8 mouse cellular contexts compared by ENCODE assay signal in genomic region chr3:135439651-135440050, GRCm38 (mm10). TPM values are rescaled to one million over a fixed set of nuclear protein-coding genes. Genes with fewer than 3 reads are reported as not detected.
A peak's percentile ranks its signal among the peaks of the same experiment; 100 is the strongest.
DNase-seq lines count a peak whose midpoint lies in the region; ATAC-seq and TF ChIP-seq lines count a peak whose summit lies in the region.

No protein-coding gene starts in this region.

- H3K36me3 ChIP-seq in embryonic facial prominence, embryonic 10.5 days (replicated peaks) = peaks cover 46% of the 10 kb centered on the region
- H3K36me3 ChIP-seq in hindbrain, embryonic 16.5 days (ENCODE audit: control insufficient read depth, insufficient read depth, low read length) = no peaks in the 10 kb centered on the region
- H3K36me3 ChIP-seq in midbrain, postnatal 0 days (ENCODE audit: insufficient read depth, low read length) = no peaks in the 10 kb centered on the region; the same call in 1 of the 2 replicates

- DNase-seq in layer of hippocampus, adult 2 months (ENCODE audit: low spot score in 2 of 2) = no peak
- no peak for DNase-seq in layer of hippocampus, postnatal 25 days (ENCODE audit: extremely low spot score in 1 of 2, low spot score in 1 of 2)
- no peak for DNase-seq in embryonic facial prominence, embryonic 10.5 days (ENCODE audit: low spot score)
- DNase-seq in midbrain, postnatal 0 days (ENCODE audit: low spot score) = no peak
- DNase-seq in right cerebral cortex, postnatal 36 days (ENCODE audit: low spot score in 2 of 2) = no peak
- no peak for DNase-seq in ovary, adult 18-20 months (ENCODE audit: low spot score)
- DNase-seq in gastrocnemius, postnatal 4 days (ENCODE audit: low spot score in 2 of 2) = no peak

- peak overlapping the region; percentile 99 for H3K27ac ChIP-seq in layer of hippocampus, adult 2 months
- peak overlapping the region; percentile 100 for H3K27ac ChIP-seq in embryonic facial prominence, embryonic 10.5 days (replicated peaks)
- peak overlapping the region; percentile 100 for H3K27ac ChIP-seq in hindbrain, embryonic 16.5 days (ENCODE audit: low read depth, low read length)
- H3K27ac ChIP-seq in midbrain, postnatal 0 days (ENCODE audit: low read depth, low read length) = peak overlapping the region; percentile 100

- peaks cover 23% of the 10 kb centered on the region for H3K4me1 ChIP-seq in embryonic facial prominence, embryonic 10.5 days
- H3K4me1 ChIP-seq in hindbrain, embryonic 16.5 days (ENCODE audit: control insufficient read depth, insufficient read depth, low read depth, low read length) = peaks cover 30% of the 10 kb centered on the region
- no peaks in the 10 kb centered on the region; the same call in none of the 2 replicates for H3K4me1 ChIP-seq in midbrain, postnatal 0 days (ENCODE audit: insufficient read depth, low read length)

- H3K4me2 ChIP-seq in hindbrain, embryonic 16.5 days (ENCODE audit: low read length) = peak overlapping the region; percentile 98
- H3K4me2 ChIP-seq in midbrain, postnatal 0 days (ENCODE audit: low read depth, low read length, poor library complexity, severe bottlenecking) = peak overlapping the region; percentile 67

- peak overlapping the region; percentile 99 for H3K9ac ChIP-seq in hindbrain, embryonic 16.5 days (ENCODE audit: low read depth, low read length)
- peak overlapping the region; percentile 95 for H3K9ac ChIP-seq in midbrain, postnatal 0 days (replicated peaks; ENCODE audit: low read length, poor library complexity, severe bottlenecking)

- no peaks in the 10 kb centered on the region for H3K27me3 ChIP-seq in embryonic facial prominence, embryonic 10.5 days (replicated peaks; ENCODE audit: low read depth, poor library complexity, severe bottlenecking)
- no peaks in the 10 kb centered on the region for H3K27me3 ChIP-seq in hindbrain, embryonic 16.5 days (replicated peaks; ENCODE audit: control insufficient read depth, insufficient read depth, low read length)
- no peaks in the 10 kb centered on the region for H3K27me3 ChIP-seq in midbrain, postnatal 0 days (ENCODE audit: insufficient read depth, low read length)

- TF ChIP-seq CTCF in layer of hippocampus, adult 2 months (conservative IDR thresholded peaks at IDR 0.05) = no peak
- TF ChIP-seq CTCF in midbrain, postnatal 0 days (IDR thresholded peaks at IDR 0.05) = no peak

- ATAC-seq in hindbrain, embryonic 16.5 days = no peak
- ATAC-seq in midbrain, postnatal 0 days (ENCODE audit: low FRiP score) = no peak

- peak overlapping the region; percentile 94 for H3K4me3 ChIP-seq in layer of hippocampus, adult 2 months
- H3K4me3 ChIP-seq in embryonic facial prominence, embryonic 10.5 days = peak overlapping the region; percentile 81
- H3K4me3 ChIP-seq in hindbrain, embryonic 16.5 days (ENCODE audit: low read length) = peak overlapping the region; percentile 85
- H3K4me3 ChIP-seq in midbrain, postnatal 0 days (ENCODE audit: low read depth, low read length) = peak overlapping the region; percentile 94

- WGBS in embryonic facial prominence, embryonic 10.5 days = 5% methylated on average over 15 of the region's 15 CpGs
- 2% methylated on average over 15 of the region's 15 CpGs for WGBS in hindbrain, embryonic 16.5 days
- 1% methylated on average over 15 of the region's 15 CpGs for WGBS in midbrain, postnatal 0 days

- H3K9me3 ChIP-seq in embryonic facial prominence, embryonic 10.5 days = no peaks in the 10 kb centered on the region
- H3K9me3 ChIP-seq in hindbrain, embryonic 16.5 days (ENCODE audit: control insufficient read depth, low read length) = no peaks in the 10 kb centered on the region
- H3K9me3 ChIP-seq in midbrain, postnatal 0 days (ENCODE audit: low read length) = no peaks in the 10 kb centered on the region

RNA-seq across cellular contexts. Expression of gene Ube2d3, which starts 1.7 kb away (rescaled TPM):
- 100 to 1,000 TPM; 254 to 257 TPM for total RNA-seq in layer of hippocampus, adult 2 months (2021)
- 100 to 1,000 TPM; 229 to 240 TPM for total RNA-seq in layer of hippocampus, postnatal 25 days (2021)
- 539 and 556 TPM in 2 replicates for polyA plus RNA-seq in embryonic facial prominence, embryonic 10.5 days (2016; fragmentation: Nextera tagmentation; extraction: Ambion mirVana)
- 331 and 360 TPM in 2 replicates for polyA plus RNA-seq in hindbrain, embryonic 16.5 days (2015; fragmentation: Nextera tagmentation; extraction: Ambion mirVana)
- 750 and 756 TPM in 2 replicates for total RNA-seq in midbrain, postnatal 0 days (2014; rRNA removed)
- 309 and 319 TPM in 2 replicates for polyA plus RNA-seq in midbrain, postnatal 0 days (2015; fragmentation: Nextera tagmentation; extraction: Ambion mirVana)
- total RNA-seq in gastrocnemius, postnatal 4 days (2021) = 100 to 1,000 TPM; 313 to 355 TPM

RNA-seq across cellular contexts. Expression of gene Cisd2, which starts 15.9 kb away (rescaled TPM):
- 10 to 100 TPM; 34.4 to 35.1 TPM for total RNA-seq in layer of hippocampus, adult 2 months (2021)
- total RNA-seq in layer of hippocampus, postnatal 25 days (2021) = 10 to 100 TPM; 33.0 to 38.1 TPM
- 74.9 and 81.1 TPM in 2 replicates for polyA plus RNA-seq in embryonic facial prominence, embryonic 10.5 days (2016; fragmentation: Nextera tagmentation; extraction: Ambion mirVana)
- polyA plus RNA-seq in hindbrain, embryonic 16.5 days (2015; fragmentation: Nextera tagmentation; extraction: Ambion mirVana) = 61.2 and 62.0 TPM in 2 replicates
- total RNA-seq in midbrain, postnatal 0 days (2014; rRNA removed) = 26.8 and 31.7 TPM in 2 replicates
- 40.0 and 43.7 TPM in 2 replicates for polyA plus RNA-seq in midbrain, postnatal 0 days (2015; fragmentation: Nextera tagmentation; extraction: Ambion mirVana)
- 10 to 100 TPM; 17.6 to 21.3 TPM for total RNA-seq in gastrocnemius, postnatal 4 days (2021)

RNA-seq across cellular contexts. Expression of gene Manba, which starts 45.8 kb away (rescaled TPM):
- total RNA-seq in layer of hippocampus, adult 2 months (2021) = 1 to 10 TPM; 8.3 to 9.7 TPM
- total RNA-seq in layer of hippocampus, postnatal 25 days (2021) = 1 to 10 TPM; 6.0 to 7.4 TPM
- polyA plus RNA-seq in embryonic facial prominence, embryonic 10.5 days (2016; fragmentation: Nextera tagmentation; extraction: Ambion mirVana) = 3.3 and 3.5 TPM in 2 replicates
- 9.0 and 9.5 TPM in 2 replicates for polyA plus RNA-seq in hindbrain, embryonic 16.5 days (2015; fragmentation: Nextera tagmentation; extraction: Ambion mirVana)
- 11.0 and 14.0 TPM in 2 replicates for total RNA-seq in midbrain, postnatal 0 days (2014; rRNA removed)
- polyA plus RNA-seq in midbrain, postnatal 0 days (2015; fragmentation: Nextera tagmentation; extraction: Ambion mirVana) = 7.2 and 8.0 TPM in 2 replicates
- total RNA-seq in gastrocnemius, postnatal 4 days (2021) = 10 to 100 TPM; 10.9 to 12.7 TPM
